In the genomic region with DNA sequence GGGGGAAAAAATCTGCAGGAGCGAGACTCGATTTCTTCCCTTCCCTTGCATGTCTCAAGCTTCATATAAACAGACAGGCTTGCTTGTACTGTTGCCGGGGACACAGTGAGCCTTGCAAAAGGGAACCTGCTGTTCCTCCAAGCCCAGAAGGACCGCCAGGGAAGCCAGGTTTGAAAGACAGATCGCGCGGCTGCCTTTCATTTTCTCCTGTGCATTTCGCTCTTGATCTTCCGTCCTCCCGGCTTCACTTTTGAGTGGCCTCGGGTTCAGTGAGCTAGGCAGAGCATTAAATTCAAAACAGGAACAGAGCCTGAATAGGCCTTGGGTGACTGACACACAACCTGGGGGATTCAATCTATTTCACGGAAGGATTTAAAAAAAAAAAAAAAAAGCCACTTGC, we compare ENCODE assay signal across 7 mouse cellular contexts.
A peak's percentile ranks its signal among the peaks of the same experiment; 100 is the strongest.
DNase-seq lines count a peak whose midpoint lies in the region; ATAC-seq lines count a peak whose summit lies in the region.

No protein-coding gene starts in this region.

- H3K36me3 ChIP-seq in forebrain, embryonic 14.5 days (ENCODE audit: control insufficient read depth, insufficient read depth, low read length), result no peaks in the 10 kb centered on the region

- peak; percentile 57 for ATAC-seq in forebrain, embryonic 14.5 days

- H3K4me2 ChIP-seq in forebrain, embryonic 14.5 days (ENCODE audit: low read length), result peak overlapping the region; percentile 15; the same call in 1 of the 2 replicates

- no peak overlapping the region for H3K27ac ChIP-seq in forebrain, embryonic 14.5 days (ENCODE audit: low read depth, low read length)

- DNase-seq in brain, adult 2 months (ENCODE audit: low read depth, low spot score), result peak; percentile 86
- DNase-seq in cerebellum, adult 11-12 months, result peak; percentile 80
- DNase-seq in forebrain, embryonic 14.5 days (ENCODE audit: low spot score), result peak; percentile 62
- peak; percentile 21 to 35 for DNase-seq in layer of hippocampus, postnatal 25 days (ENCODE audit: extremely low spot score in 1 of 2, low spot score in 1 of 2)
- no peak for DNase-seq in lung, postnatal 14 days
- DNase-seq in lung, postnatal 36 days, result no peak
- no peak for DNase-seq in gastrocnemius, postnatal 10 days

- no peaks in the 10 kb centered on the region for H3K4me1 ChIP-seq in forebrain, embryonic 14.5 days (ENCODE audit: control insufficient read depth, insufficient read depth, low read length)

- H3K27me3 ChIP-seq in forebrain, embryonic 14.5 days (replicated peaks; ENCODE audit: control insufficient read depth, insufficient read depth, low read length), result no peaks in the 10 kb centered on the region

- H3K4me3 ChIP-seq in forebrain, embryonic 14.5 days (ENCODE audit: low read depth, low read length), result no peak overlapping the region

- WGBS in forebrain, embryonic 14.5 days, result 38% methylated on average over 12 of the region's 12 CpGs

- peak overlapping the region; percentile 33; the same call in 1 of the 2 replicates for H3K9ac ChIP-seq in forebrain, embryonic 14.5 days (ENCODE audit: low read length)

- no peaks in the 10 kb centered on the region for H3K9me3 ChIP-seq in forebrain, embryonic 14.5 days (replicated peaks; ENCODE audit: control insufficient read depth, low read length)

Comparison
In these comparisons a context has a peak if more than half of its experiments do, and no peak if none do; other contexts are left out.
1. DNase-seq: peak in brain, adult 2 months (single experiment), cerebellum, adult 11-12 months (single experiment), forebrain, embryonic 14.5 days (single experiment) and layer of hippocampus, postnatal 25 days (2 of 2); none in lung, postnatal 14 days (single experiment), lung, postnatal 36 days (single experiment) and gastrocnemius, postnatal 10 days (single experiment).